Mouse (Mus musculus) MEL (cell line): ENCODE data around the gene Olfr986. TPM values are rescaled to one million over a fixed set of nuclear protein-coding genes. Genes with fewer than 3 reads are reported as not detected.
A peak's percentile ranks its signal among the peaks of the same experiment; 100 is the strongest.

Experiments used
- DNase-seq: peaks from one replicate; pipeline ENCODE4 v3.0.0; 2011; ENCODE audit warnings: low read depth, low spot score
- H3K27ac ChIP-seq: 2 replicates; pipeline ENCODE4 v1.5.1; 2012; ENCODE audit warnings: low read depth, mild to moderate bottlenecking, control low read depth, low read length, moderate library complexity; ENCODE audit not compliant: control insufficient read depth
- H3K27me3 ChIP-seq, 2 experiments: fragments of 150-350 bp in 1 of 2; sonication (generic) in 1 of 2; 2 replicates each; pipeline ENCODE4 v1.6.1; 2012; ENCODE audit warnings: low read length in 2 of 2, mild to moderate bottlenecking in 2 of 2, improper control_type of control experiment in 1 of 2, moderate library complexity in 1 of 2; ENCODE audit not compliant: insufficient read depth in 2 of 2, control insufficient read depth in 1 of 2
- H3K36me3 ChIP-seq, 2 experiments: 2 replicates each; pipeline ENCODE4 v1.6.1; 2012 to 2014; ENCODE audit warnings: low read length in 2 of 2, improper control_type of control experiment in 1 of 2, inconsistent platforms in 1 of 2, mild to moderate bottlenecking in 1 of 2; ENCODE audit not compliant: insufficient read depth in 2 of 2, control insufficient read depth in 1 of 2
- H3K4me1 ChIP-seq, 2 experiments: fragments of 150-350 bp in 1 of 2; sonication (generic) in 1 of 2; 2 replicates each; pipeline ENCODE4 v1.6.1; 2012; ENCODE audit warnings: low read length in 2 of 2, improper control_type of control experiment in 1 of 2, mild to moderate bottlenecking in 1 of 2; ENCODE audit not compliant: insufficient read depth in 2 of 2, control insufficient read depth in 1 of 2
- H3K4me3 ChIP-seq, 2 experiments: fragments of 150-350 bp in 1 of 2; sonication (generic) in 1 of 2; 2 replicates each; pipeline ENCODE4 v1.5.1; 2012; ENCODE audit warnings: low read depth in 2 of 2, low read length in 2 of 2, mild to moderate bottlenecking in 2 of 2, moderate library complexity in 2 of 2, control low read depth in 1 of 2, improper control_type of control experiment in 1 of 2; ENCODE audit not compliant: control insufficient read depth in 1 of 2, insufficient read depth in 1 of 2
- H3K79me2 ChIP-seq: 2 replicates; pipeline ENCODE4 v1.6.1; 2012; ENCODE audit warnings: mild to moderate bottlenecking, low read length, moderate library complexity; ENCODE audit not compliant: control insufficient read depth, poor library complexity, insufficient read depth
- H3K9ac ChIP-seq: 2 replicates; pipeline ENCODE4 v1.6.1; 2012; ENCODE audit warnings: low read depth, mild to moderate bottlenecking, control low read depth, low read length, moderate library complexity; ENCODE audit not compliant: control insufficient read depth, poor library complexity, severe bottlenecking
- H3K9me3 ChIP-seq: fragments of 150-350 bp; sonication (generic); replicated peaks from 2 replicates; pipeline ENCODE4 v1.6.1; 2012; ENCODE audit warnings: mild to moderate bottlenecking, low read length, improper control_type of control experiment, moderate library complexity; ENCODE audit not compliant: insufficient read depth
- CHD1 ChIP-seq: IDR thresholded peaks from 2 replicates; pipeline ENCODE4 v1.6.1; 2012; ENCODE audit warnings: low read depth, mild to moderate bottlenecking, inconsistent platforms, low read length, improper control_type of control experiment
- CHD2 ChIP-seq: IDR thresholded peaks from 2 replicates; pipeline ENCODE4 v1.6.1; 2011; ENCODE audit warnings: low read length, improper control_type of control experiment
- CTCF ChIP-seq, 3 experiments: IDR thresholded peaks in 2 of 3; conservative IDR thresholded peaks in 1 of 3; 2 replicates each; pipeline ENCODE4 v1.5.1; 2011 to 2012; ENCODE audit warnings: low read length in 3 of 3, low read depth in 2 of 3, mild to moderate bottlenecking in 2 of 3, improper control_type of control experiment in 1 of 3, inconsistent platforms in 1 of 3, mixed read lengths in 1 of 3, moderate library complexity in 1 of 3; ENCODE audit not compliant: control insufficient read depth in 1 of 3, insufficient read depth in 1 of 3, poor library complexity in 1 of 3, severe bottlenecking in 1 of 3
- EP300 ChIP-seq, 2 experiments: IDR thresholded peaks; 2 replicates each; pipeline ENCODE4 v1.6.1; 2011; ENCODE audit warnings: improper control_type of control experiment in 2 of 2, low read length in 2 of 2, low read depth in 1 of 2, mild to moderate bottlenecking in 1 of 2
- ETS1 ChIP-seq: IDR thresholded peaks from 2 replicates; pipeline ENCODE4 v1.6.1; 2012; ENCODE audit warnings: low read depth, mild to moderate bottlenecking, inconsistent platforms, low read length, improper control_type of control experiment, moderate library complexity
- GABPA ChIP-seq: IDR thresholded peaks from 2 replicates; pipeline ENCODE4 v1.6.1; 2012; ENCODE audit warnings: low read depth, mild to moderate bottlenecking, inconsistent platforms, low read length, improper control_type of control experiment, moderate library complexity
- MAFK ChIP-seq: IDR thresholded peaks from 2 replicates; pipeline ENCODE4 v1.6.1; 2011; ENCODE audit warnings: low read depth, mild to moderate bottlenecking, low read length, improper control_type of control experiment, borderline replicate concordance
- MAX ChIP-seq: IDR thresholded peaks from 2 replicates; pipeline ENCODE4 v1.6.1; 2011; ENCODE audit warnings: low read length, improper control_type of control experiment
- MEF2A ChIP-seq: IDR thresholded peaks from 2 replicates; pipeline ENCODE4 v1.6.1; 2014; ENCODE audit warnings: low read depth, mild to moderate bottlenecking, inconsistent platforms, low read length, improper control_type of control experiment; ENCODE audit not compliant: poor library complexity, insufficient replicate concordance, severe bottlenecking; ENCODE audit errors: extremely low read depth
- MXI1 ChIP-seq: IDR thresholded peaks from 2 replicates; pipeline ENCODE4 v1.6.1; 2011; ENCODE audit warnings: mild to moderate bottlenecking, low read depth, low read length, improper control_type of control experiment
- MYB ChIP-seq: IDR thresholded peaks from 2 replicates; pipeline ENCODE4 v1.6.1; 2011; ENCODE audit warnings: mild to moderate bottlenecking, low read depth, low read length, improper control_type of control experiment
- NRF1 ChIP-seq: IDR thresholded peaks from 2 replicates; pipeline ENCODE4 v1.6.1; 2014; ENCODE audit warnings: low read depth, mild to moderate bottlenecking, inconsistent platforms, low read length, improper control_type of control experiment, moderate library complexity; ENCODE audit not compliant: poor library complexity, insufficient read depth, severe bottlenecking
- POLR2A ChIP-seq, 2 experiments: IDR thresholded peaks; 2 replicates each; pipeline ENCODE4 v1.6.1; 2011 to 2012; ENCODE audit warnings: low read length in 2 of 2, mild to moderate bottlenecking in 2 of 2, control low read depth in 1 of 2, improper control_type of control experiment in 1 of 2, low read depth in 1 of 2, moderate library complexity in 1 of 2; ENCODE audit not compliant: control insufficient read depth in 1 of 2, insufficient read depth in 1 of 2, poor library complexity in 1 of 2
- POLR2AphosphoS2 ChIP-seq: IDR thresholded peaks from 2 replicates; pipeline ENCODE4 v1.6.1; 2011; ENCODE audit warnings: low read length, improper control_type of control experiment
- POLR2AphosphoS5 ChIP-seq: IDR thresholded peaks from 2 replicates; pipeline ENCODE4 v1.6.1; 2012; ENCODE audit warnings: low read depth, borderline replicate concordance, mild to moderate bottlenecking, inconsistent platforms, low read length, moderate library complexity, mixed read lengths
- RAD21 ChIP-seq: IDR thresholded peaks from 2 replicates; pipeline ENCODE4 v1.6.1; 2011; ENCODE audit warnings: mild to moderate bottlenecking, low read depth, low read length, improper control_type of control experiment
- RCOR1 ChIP-seq: IDR thresholded peaks from 2 replicates; pipeline ENCODE4 v1.6.1; 2012; ENCODE audit warnings: low read depth, mild to moderate bottlenecking, inconsistent platforms, low read length, improper control_type of control experiment
- SIN3A ChIP-seq: IDR thresholded peaks from 2 replicates; pipeline ENCODE4 v1.6.1; 2012; ENCODE audit warnings: low read length, improper control_type of control experiment, inconsistent platforms
- SMC3 ChIP-seq: IDR thresholded peaks from 2 replicates; pipeline ENCODE4 v1.6.1; 2011; ENCODE audit warnings: low read depth, low read length, improper control_type of control experiment
- TBP ChIP-seq: IDR thresholded peaks from 2 replicates; pipeline ENCODE4 v1.8.0; 2011; ENCODE audit warnings: low read depth, low read length, improper control_type of control experiment
- TCF12 ChIP-seq: IDR thresholded peaks from 2 replicates; pipeline ENCODE4 v1.6.1; 2014; ENCODE audit warnings: low read depth, mild to moderate bottlenecking, inconsistent platforms, low read length, improper control_type of control experiment, moderate library complexity
- UBTF ChIP-seq: IDR thresholded peaks from 2 replicates; pipeline ENCODE4 v1.6.1; 2012; ENCODE audit warnings: low read depth, mild to moderate bottlenecking, inconsistent platforms, low read length, improper control_type of control experiment, moderate library complexity, borderline replicate concordance; ENCODE audit not compliant: insufficient read depth
- USF1 ChIP-seq: IDR thresholded peaks from 2 replicates; pipeline ENCODE4 v1.6.1; 2014; ENCODE audit warnings: low read depth, mild to moderate bottlenecking, inconsistent platforms, low read length, improper control_type of control experiment, moderate library complexity
- USF2 ChIP-seq, 2 experiments: IDR thresholded peaks; 2 replicates each; pipeline ENCODE4 v1.6.1; 2011 to 2012; ENCODE audit warnings: improper control_type of control experiment in 2 of 2, low read length in 2 of 2, borderline replicate concordance in 1 of 2, inconsistent platforms in 1 of 2, low read depth in 1 of 2, mild to moderate bottlenecking in 1 of 2; ENCODE audit not compliant: insufficient read depth in 1 of 2
- ZC3H11A ChIP-seq: IDR thresholded peaks from 2 replicates; pipeline ENCODE4 v1.6.1; 2012; ENCODE audit warnings: low read depth, mild to moderate bottlenecking, inconsistent platforms, low read length, improper control_type of control experiment
- ZMIZ1 ChIP-seq: IDR thresholded peaks from 2 replicates; pipeline ENCODE4 v1.6.1; 2012; ENCODE audit warnings: low read depth, mild to moderate bottlenecking, inconsistent platforms, low read length, improper control_type of control experiment, moderate library complexity
- ZNF384 ChIP-seq: IDR thresholded peaks from 2 replicates; pipeline ENCODE4 v1.6.1; 2012; ENCODE audit warnings: low read depth, mild to moderate bottlenecking, inconsistent platforms, low read length, improper control_type of control experiment
- polyA plus RNA-seq, 2 experiments: library from polyadenylated mRNA; stranded (reverse) in 1 of 2; unstranded in 1 of 2; fragments of >175 nt in 1 of 2; fragments of >200 nt in 1 of 2; gene quantifications; 2 replicates each; pipeline versions ENCODE4 v1.2.1 to v1.2.4; 2012; ENCODE audit warnings: low replicate concordance in 2 of 2, low read depth in 1 of 2; ENCODE audit not compliant: insufficient read length in 2 of 2, insufficient read depth in 1 of 2, missing spikeins in 1 of 2
- total RNA-seq: library from RNA; depleted of rRNA; stranded (reverse); fragments of 300-350 nt; gene quantifications from 2 replicates; pipeline ENCODE4 v1.2.3, GENCODE M21; 2012; rRNA removed

The Olfr986 gene
- not detected in 2 replicates for total RNA-seq
- not detected for polyA plus RNA-seq

DNA sequence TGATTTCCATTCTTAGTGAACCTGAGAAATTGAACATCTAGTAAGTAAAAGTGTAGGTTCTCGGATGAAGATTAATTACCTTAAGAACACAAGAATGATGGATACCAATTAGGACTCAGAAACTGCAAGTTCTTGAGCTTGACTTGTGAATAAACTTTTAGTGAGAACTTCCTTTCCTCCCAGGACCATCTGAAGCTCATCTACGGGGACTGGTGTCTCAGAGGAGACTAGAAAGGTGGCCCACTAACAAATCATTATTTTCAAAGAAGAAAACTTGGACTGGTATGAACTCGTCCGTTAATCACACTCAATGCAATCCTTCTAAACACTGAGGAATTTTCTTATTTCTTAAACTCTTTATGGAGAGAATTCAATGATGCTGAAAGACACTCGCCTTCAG, at the start of gene Olfr986:
Gene Olfr986, plus strand, starts transcription at position 301 of the 400 bp plus-strand sequence.
- no peak within 1 kb of the TSS for H3K4me3 ChIP-seq
- H3K79me2 ChIP-seq, result no peaks in the 10 kb centered on the region
- no peaks in the 10 kb centered on the region for H3K4me1 ChIP-seq
- DNase-seq, result no peak
- no peak within 1 kb of the TSS for H3K9ac ChIP-seq
- no peak within 1 kb of the TSS for H3K27ac ChIP-seq
- TF ChIP-seq SMC3 (no peak), ZNF384 (no peak), POLR2A (IDR thresholded peaks at IDR 0.05; ENCODE audit: control insufficient read depth in 1 of 2, insufficient read depth in 1 of 2, low read depth in 1 of 2, low read length in 2 of 2, poor library complexity in 1 of 2) (no peak), CHD1 (no peak), RAD21 (no peak), USF1 (no peak), MXI1 (no peak), CTCF (IDR thresholded peaks at IDR 0.05 in 2 of 3, conservative IDR thresholded peaks at IDR 0.05 in 1 of 3; ENCODE audit: control insufficient read depth in 1 of 3, insufficient read depth in 1 of 3, low read depth in 2 of 3, low read length in 3 of 3, poor library complexity in 1 of 3, severe bottlenecking in 1 of 3) (no peak), SIN3A (no peak), TBP (no peak), USF2 (IDR thresholded peaks at IDR 0.05; ENCODE audit: borderline replicate concordance in 1 of 2, insufficient read depth in 1 of 2, low read depth in 1 of 2, low read length in 2 of 2) (no peak), ZC3H11A (no peak), EP300 (IDR thresholded peaks at IDR 0.05; ENCODE audit: low read depth in 1 of 2, low read length in 2 of 2) (no peak), MYB (no peak), RCOR1 (no peak), MAX (no peak), CHD2 (no peak), ETS1 (no peak)
- no peaks in the 10 kb centered on the region for H3K27me3 ChIP-seq
- H3K9me3 ChIP-seq, result no peaks in the 10 kb centered on the region
- no peaks in the 10 kb centered on the region for H3K36me3 ChIP-seq

DNA sequence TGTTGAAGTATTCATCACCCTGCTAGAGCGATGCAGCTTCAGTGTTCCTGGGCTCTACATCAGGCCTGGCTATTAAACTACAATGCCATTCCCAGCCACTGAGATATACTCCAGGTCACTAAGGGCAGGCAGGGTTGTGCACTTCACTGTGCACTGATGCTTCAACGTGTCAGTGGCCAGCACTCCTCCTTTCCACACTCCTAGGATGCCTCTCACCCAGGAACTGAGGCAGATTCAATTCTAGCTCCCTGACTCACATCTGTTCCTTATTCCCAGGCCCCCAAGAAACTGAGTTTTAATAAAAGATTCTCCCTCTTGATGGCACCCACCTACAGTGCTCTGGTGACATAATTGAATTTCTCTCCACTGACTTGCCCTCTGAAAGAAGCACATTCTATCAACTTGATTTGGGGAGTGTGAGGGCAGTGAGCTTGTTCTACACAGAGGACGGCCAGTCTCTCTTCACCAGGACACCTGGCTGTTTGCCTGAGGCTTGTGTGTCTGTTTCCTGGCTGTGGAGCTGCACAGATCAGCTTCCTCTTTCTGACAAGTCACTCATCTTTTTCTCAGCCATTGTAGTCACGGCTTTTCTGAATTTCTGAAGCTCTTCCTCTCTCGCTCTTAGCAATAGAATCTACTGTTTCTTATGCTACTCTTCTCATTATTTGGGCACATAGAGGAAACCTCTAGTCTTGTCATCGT, 43.6 kb upstream of the Olfr986 start:
- Histone ChIP-seq H3K27ac (no peak overlapping the region), H3K36me3 (no peaks in the 10 kb centered on the region), H3K79me2 (no peaks in the 10 kb centered on the region), H3K4me3 (no peak overlapping the region), H3K27me3 (no peaks in the 10 kb centered on the region), H3K4me1 (no peaks in the 10 kb centered on the region), H3K9ac (no peak overlapping the region), H3K9me3 (no peaks in the 10 kb centered on the region)
- no peak for TF ChIP-seq EP300 (IDR thresholded peaks at IDR 0.05; ENCODE audit: low read depth in 1 of 2, low read length in 2 of 2)
- no peak for TF ChIP-seq MYB
- no peak for TF ChIP-seq POLR2AphosphoS5
- TF ChIP-seq TCF12, result no peak
- no peak for TF ChIP-seq MXI1
- no peak for TF ChIP-seq CHD2
- no peak for TF ChIP-seq POLR2AphosphoS2
- no peak for TF ChIP-seq MEF2A
- no peak for TF ChIP-seq MAFK
- TF ChIP-seq UBTF, result no peak
- no peak for TF ChIP-seq ETS1
- no peak for TF ChIP-seq NRF1
- no peak for TF ChIP-seq GABPA
- TF ChIP-seq ZMIZ1, result no peak
- no peak for TF ChIP-seq SMC3
- DNase-seq, result peak; percentile 2
